Mouse (Mus musculus) hematopoietic stem cell, adult 5-6 weeks (primary cell): ENCODE measurements around the gene Opn3. TPM values are rescaled to one million over a fixed set of nuclear protein-coding genes. Genes with fewer than 3 reads are reported as not detected.

Experiments
- ATAC-seq, 2 experiments: fragments of 125-278 bp in 1 of 2; replicated peaks in 1 of 2; 2 replicates each; pipeline ENCODE4 v1.8.0; 2016 to 2017; ENCODE audit warnings: inconsistent platforms in 2 of 2, mild to moderate bottlenecking in 2 of 2, moderate number of reproducible peaks in 2 of 2, low read depth in 1 of 2, moderate TSS enrichment in 1 of 2; ENCODE audit not compliant: low FRiP score in 2 of 2, poor library complexity in 2 of 2, severe bottlenecking in 2 of 2, insufficient read depth in 1 of 2, low TSS enrichment in 1 of 2
- total RNA-seq: library from RNA; stranded (forward); fragments of 172-1452, 232-1000 nt; gene quantifications from 2 replicates; pipeline ENCODE4 v1.2.3, GENCODE M21; 2017

Gene Opn3
- total RNA-seq, 1 experiment from 2014 or later: 0.60 TPM

GRCm38 (mm10) chr1:175671626-175672025 is 20.9 kb downstream of the Opn3 start:
- ATAC-seq: peak in 1 of 2 experiments; percentile 25; a peak in 1 of 4 replicates

GRCm38 (mm10) chr1:175670042-175670441 is 22.5 kb downstream of the Opn3 start:
- no peak for ATAC-seq

GRCm38 (mm10) chr1:175669456-175669855 is 23.1 kb downstream of the Opn3 start:
- no peak for ATAC-seq

- ATAC-seq: peak; percentile 92 to 94
These were observed 23.7 kb downstream of the Opn3 start for GRCm38 (mm10) chr1:175668666-175669405.

GRCm38 (mm10) chr1:175659900-175660299 is 32.7 kb downstream of the Opn3 start:
- peak; percentile 46 to 48; a peak in 2 of 4 replicates for ATAC-seq

- no peak for ATAC-seq
These were observed 44.0 kb downstream of the Opn3 start for GRCm38 (mm10) chr1:175648615-175649014.

GRCm38 (mm10) chr1:175646952-175647351 is 45.6 kb downstream of the Opn3 start:
- ATAC-seq: peak; percentile 70 to 84

GRCm38 (mm10) chr1:175643496-175644265 is 48.9 kb downstream of the Opn3 start:
- peak in 1 of 2 experiments; percentile 53; a peak in 2 of 4 replicates for ATAC-seq

GRCm38 (mm10) chr1:175640435-175641150 is 52.0 kb downstream of the Opn3 start:
- peak; percentile 6 to 37; a peak in 2 of 4 replicates for ATAC-seq

- no peak for ATAC-seq
These were observed 53.5 kb downstream of the Opn3 start for GRCm38 (mm10) chr1:175639072-175639471.

GRCm38 (mm10) chr1:175637677-175638076 is 54.9 kb downstream of the Opn3 start:
- peak; percentile 61 to 86; a peak in 3 of 4 replicates for ATAC-seq

GRCm38 (mm10) chr1:175632470-175632869 is 60.1 kb downstream of the Opn3 start:
- ATAC-seq: no peak

- peak; percentile 49 to 54 for ATAC-seq
These were observed 60.8 kb downstream of the Opn3 start for GRCm38 (mm10) chr1:175631721-175632221.

- no peak for ATAC-seq
These were observed 61.5 kb downstream of the Opn3 start for GRCm38 (mm10) chr1:175631080-175631479.

- no peak for ATAC-seq
These were observed 62.2 kb downstream of the Opn3 start for GRCm38 (mm10) chr1:175630345-175630744.

GRCm38 (mm10) chr1:175629248-175629647 is 63.3 kb downstream of the Opn3 start:
- no peak for ATAC-seq

- ATAC-seq: peak; percentile 30; a peak in 3 of 4 replicates
These were observed 66.4 kb downstream of the Opn3 start for GRCm38 (mm10) chr1:175625990-175626692.
